ENCODE assay signal across 8 mouse cellular contexts in genomic region chr5:130255799-130256525, GRCm38 (mm10). TPM values are rescaled to one million over a fixed set of nuclear protein-coding genes. Genes with fewer than 3 reads are reported as not detected.
DNase-seq lines count a peak whose midpoint lies in the region; ATAC-seq and TF ChIP-seq lines count a peak whose summit lies in the region.
"Not testable (repeated sequence)": the region's sequence is repeated elsewhere in the genome, so short reads cannot be mapped to it uniquely, and the experiment has no call there.

No protein-coding gene starts in this region.

- not testable (repeated sequence) for H3K4me1 ChIP-seq in embryonic facial prominence, embryonic 11.5 days (ENCODE audit: control insufficient read depth, insufficient read depth, low read length); limb, embryonic 11.5 days (ENCODE audit: control insufficient read depth, insufficient read depth, low read length); neural tube, embryonic 14.5 days (ENCODE audit: control insufficient read depth, insufficient read depth, low read length)
- H3K4me1 ChIP-seq in hindbrain, embryonic 16.5 days (ENCODE audit: control insufficient read depth, insufficient read depth, low read depth, low read length) = peaks cover 18% of the 10 kb centered on the region

- ATAC-seq in embryonic facial prominence, embryonic 11.5 days (replicated peaks; ENCODE audit: insufficient number of reproducible peaks, low FRiP score, low TSS enrichment, low read depth) = peak; percentile 1; the same call in 1 of the 2 replicates
- peak; percentile 1; the same call in 1 of the 2 replicates for ATAC-seq in hindbrain, embryonic 16.5 days
- not testable (repeated sequence) for ATAC-seq in limb, embryonic 11.5 days (ENCODE audit: insufficient number of reproducible peaks, low FRiP score, low TSS enrichment, low read depth)
- peak; percentile 2; the same call in 1 of the 2 replicates for ATAC-seq in neural tube, embryonic 14.5 days (ENCODE audit: low read depth)

- not testable (repeated sequence) for H3K27me3 ChIP-seq in embryonic facial prominence, embryonic 11.5 days (ENCODE audit: control insufficient read depth, insufficient read depth, low read length); hindbrain, embryonic 16.5 days (replicated peaks; ENCODE audit: control insufficient read depth, insufficient read depth, low read length); limb, embryonic 11.5 days (ENCODE audit: control insufficient read depth, insufficient read depth, low read length); neural tube, embryonic 14.5 days (ENCODE audit: control insufficient read depth, insufficient read depth, low read length)

- H3K4me3 ChIP-seq in embryonic facial prominence, embryonic 11.5 days (ENCODE audit: low read depth, low read length) = peak overlapping the region; percentile 5
- H3K4me3 ChIP-seq in gastrocnemius, adult 2 months = peak overlapping the region; percentile 95
- H3K4me3 ChIP-seq in hindbrain, embryonic 16.5 days (ENCODE audit: low read length) = peak overlapping the region; percentile 76
- peak overlapping the region; percentile 60 for H3K4me3 ChIP-seq in limb, embryonic 11.5 days (ENCODE audit: low read depth, low read length)
- peak overlapping the region; percentile 98 for H3K4me3 ChIP-seq in macrophage (ENCODE audit: inconsistent target)
- H3K4me3 ChIP-seq in neural tube, embryonic 14.5 days (ENCODE audit: low read depth, low read length) = peak overlapping the region; percentile 76

- DNase-seq in 416B (ENCODE audit: low read depth) (peak; percentile 73), ZHBTc4 (ENCODE audit: low read depth, low spot score) (peak; percentile 28)
- DNase-seq in embryonic facial prominence, embryonic 11.5 days (ENCODE audit: low spot score) = peak; percentile 23
- not testable (repeated sequence) for DNase-seq in gastrocnemius, adult 2 months; limb, embryonic 11.5 days (ENCODE audit: low spot score)

- peaks cover 56% of the 10 kb centered on the region for H3K79me2 ChIP-seq in macrophage (ENCODE audit: inconsistent target)

- 29% methylated on average over 20 of the region's 20 CpGs for WGBS in embryonic facial prominence, embryonic 11.5 days
- WGBS in hindbrain, embryonic 16.5 days = 31% methylated on average over 20 of the region's 20 CpGs
- 29% methylated on average over 20 of the region's 20 CpGs for WGBS in limb, embryonic 11.5 days
- WGBS in macrophage (ENCODE audit: missing documents) = 21% methylated on average over 19 of the region's 20 CpGs
- whole genome bisulfite sequencing in neural tube, embryonic 14.5 days = 32% methylated on average over 20 of the region's 20 CpGs

- intact Hi-C loops in gastrocnemius, adult 2 months (cut with DNase I) = not testable (repeated sequence)

- not testable (repeated sequence) for TF ChIP-seq CTCF in gastrocnemius, adult 2 months (IDR thresholded peaks at IDR 0.05)

- H3K4me2 ChIP-seq in embryonic facial prominence, embryonic 11.5 days (ENCODE audit: low read depth, low read length) = peak overlapping the region; percentile 58
- peak overlapping the region; percentile 93 for H3K4me2 ChIP-seq in hindbrain, embryonic 16.5 days (ENCODE audit: low read length)
- H3K4me2 ChIP-seq in limb, embryonic 11.5 days (ENCODE audit: low read depth, severe bottlenecking) = peak overlapping the region; percentile 63
- peak overlapping the region; percentile 79 for H3K4me2 ChIP-seq in neural tube, embryonic 14.5 days (ENCODE audit: low read depth, low read length)

- H3K9ac ChIP-seq in embryonic facial prominence, embryonic 11.5 days (replicated peaks; ENCODE audit: low read length); hindbrain, embryonic 16.5 days (ENCODE audit: low read depth, low read length); neural tube, embryonic 14.5 days (replicated peaks; ENCODE audit: low read depth, low read length): not testable (repeated sequence)
- 0 out of 2 replicates have a peak overlapping the region, but pooled peaks have one; percentile 17 for H3K9ac ChIP-seq in limb, embryonic 11.5 days (ENCODE audit: low read length)

- not testable (repeated sequence) for H3K27ac ChIP-seq in embryonic facial prominence, embryonic 11.5 days (replicated peaks; ENCODE audit: low read depth, low read length); hindbrain, embryonic 16.5 days (ENCODE audit: low read depth, low read length); neural tube, embryonic 14.5 days (ENCODE audit: low read depth, low read length)
- peak overlapping the region; percentile 98 for H3K27ac ChIP-seq in gastrocnemius, adult 2 months
- 0 out of 2 replicates have a peak overlapping the region, but pooled peaks have one; percentile 15 for H3K27ac ChIP-seq in limb, embryonic 11.5 days (replicated peaks; ENCODE audit: low read depth, low read length)
- peak overlapping the region; percentile 8; the same call in 1 of the 2 replicates for H3K27ac ChIP-seq in macrophage

- not testable (repeated sequence) for H3K36me3 ChIP-seq in embryonic facial prominence, embryonic 11.5 days (replicated peaks; ENCODE audit: control insufficient read depth, insufficient read depth, low read depth, low read length); hindbrain, embryonic 16.5 days (ENCODE audit: control insufficient read depth, insufficient read depth, low read length); limb, embryonic 11.5 days (ENCODE audit: control insufficient read depth, insufficient read depth, low read length); neural tube, embryonic 14.5 days (ENCODE audit: control insufficient read depth, insufficient read depth, low read length)
- peaks cover 19% of the 10 kb centered on the region for H3K36me3 ChIP-seq in macrophage (ENCODE audit: inconsistent target)

- H3K9me3 ChIP-seq in embryonic facial prominence, embryonic 11.5 days (replicated peaks; ENCODE audit: control insufficient read depth, low read length); hindbrain, embryonic 16.5 days (ENCODE audit: control insufficient read depth, low read length); limb, embryonic 11.5 days (ENCODE audit: control insufficient read depth, low read length); neural tube, embryonic 14.5 days (ENCODE audit: control insufficient read depth, low read length): not testable (repeated sequence)

RNA-seq across cellular contexts. Expression of gene Tyw1, which starts 0.5 kb away (rescaled TPM):
- 27.8 and 30.1 TPM in 2 replicates for polyA plus RNA-seq in embryonic facial prominence, embryonic 11.5 days (2014; fragmentation: Nextera tagmentation; extraction: Ambion mirVana)
- total RNA-seq in gastrocnemius, adult 2 months (2021) = 1 to 10 TPM; 9.5 TPM
- polyA plus RNA-seq in hindbrain, embryonic 16.5 days (2015; fragmentation: Nextera tagmentation; extraction: Ambion mirVana) = 22.0 and 23.5 TPM in 2 replicates
- polyA plus RNA-seq in limb, embryonic 11.5 days (2014; fragmentation: Nextera tagmentation; extraction: Ambion mirVana) = 30.5 and 32.6 TPM in 2 replicates
- total RNA-seq in macrophage (2018; cell fraction: chromatin; rRNA removed) = 10 to 100 TPM in 20 of 26 experiments, 1 to 10 TPM in 6; 3.6 to 28.5 (median 14.9) TPM
- total RNA-seq in macrophage (2018; cell fraction: cytosol; rRNA removed) = 10 to 100 TPM in 21 of 26 experiments, 1 to 10 TPM in 5; 8.6 to 13.7 (median 11.6) TPM
- total RNA-seq in macrophage (2018; cell fraction: nucleus; rRNA removed) = 10 to 100 TPM in 19 of 26 experiments, 1 to 10 TPM in 7; 7.6 to 22.9 (median 12.7) TPM
- polyA plus RNA-seq in macrophage (2018) = 7.9 to 17.1 TPM (median 10.6 TPM) in 3 replicates
- polyA plus RNA-seq in neural tube, embryonic 14.5 days (2014; fragmentation: Nextera tagmentation; extraction: Ambion mirVana) = 23.5 and 28.0 TPM in 2 replicates

RNA-seq across cellular contexts. Expression of gene Sbds, which starts 0.6 kb away (rescaled TPM):
- polyA plus RNA-seq in embryonic facial prominence, embryonic 11.5 days (2014; fragmentation: Nextera tagmentation; extraction: Ambion mirVana) = 65.1 and 68.2 TPM in 2 replicates
- total RNA-seq in gastrocnemius, adult 2 months (2021) = 10 to 100 TPM; 27.5 to 34.5 TPM
- 56.1 and 64.4 TPM in 2 replicates for polyA plus RNA-seq in hindbrain, embryonic 16.5 days (2015; fragmentation: Nextera tagmentation; extraction: Ambion mirVana)
- 61.3 and 63.3 TPM in 2 replicates for polyA plus RNA-seq in limb, embryonic 11.5 days (2014; fragmentation: Nextera tagmentation; extraction: Ambion mirVana)
- 100 to 1,000 TPM in 20 of 26 experiments, 10 to 100 TPM in 6; 83.3 to 497 (median 216) TPM for total RNA-seq in macrophage (2018; cell fraction: chromatin; rRNA removed)
- 100 to 1,000 TPM in 9 of 26 experiments, 10 to 100 TPM in 17; 67.1 to 265 (median 86.6) TPM for total RNA-seq in macrophage (2018; cell fraction: cytosol; rRNA removed)
- 100 to 1,000 TPM in 20 of 26 experiments, 10 to 100 TPM in 6; 76.4 to 588 (median 220) TPM for total RNA-seq in macrophage (2018; cell fraction: nucleus; rRNA removed)
- polyA plus RNA-seq in macrophage (2018) = 67.5 to 110 TPM (median 70.4 TPM) in 3 replicates
- 48.5 and 50.5 TPM in 2 replicates for polyA plus RNA-seq in neural tube, embryonic 14.5 days (2014; fragmentation: Nextera tagmentation; extraction: Ambion mirVana)

RNA-seq across cellular contexts. Expression of gene Tmem248, which starts 39.1 kb away (rescaled TPM):
- polyA plus RNA-seq in embryonic facial prominence, embryonic 11.5 days (2014; fragmentation: Nextera tagmentation; extraction: Ambion mirVana) = 34.5 and 37.1 TPM in 2 replicates
- 10 to 100 TPM; 42.9 to 46.7 TPM for total RNA-seq in gastrocnemius, adult 2 months (2021)
- 26.0 and 26.6 TPM in 2 replicates for polyA plus RNA-seq in hindbrain, embryonic 16.5 days (2015; fragmentation: Nextera tagmentation; extraction: Ambion mirVana)
- polyA plus RNA-seq in limb, embryonic 11.5 days (2014; fragmentation: Nextera tagmentation; extraction: Ambion mirVana) = 36.0 and 39.2 TPM in 2 replicates
- total RNA-seq in macrophage (2018; cell fraction: chromatin; rRNA removed) = 10 to 100 TPM; 11.8 to 29.0 (median 17.3) TPM
- total RNA-seq in macrophage (2018; cell fraction: cytosol; rRNA removed) = 10 to 100 TPM; 35.7 to 44.7 (median 39.9) TPM
- total RNA-seq in macrophage (2018; cell fraction: nucleus; rRNA removed) = 10 to 100 TPM; 16.7 to 43.6 (median 33.8) TPM
- 32.3 to 42.3 TPM (median 35.1 TPM) in 3 replicates for polyA plus RNA-seq in macrophage (2018)
- 31.0 and 32.8 TPM in 2 replicates for polyA plus RNA-seq in neural tube, embryonic 14.5 days (2014; fragmentation: Nextera tagmentation; extraction: Ambion mirVana)

Comparison
In these comparisons a context has a peak if more than half of its experiments do, and no peak if none do; other contexts are left out.
1. H3K4me3 ChIP-seq: peak in every context shown above with its lines; median percentile 98 in macrophage; 95 in gastrocnemius, adult 2 months; 76 in hindbrain, embryonic 16.5 days; 76 in neural tube, embryonic 14.5 days; 60 in limb, embryonic 11.5 days; 5 in embryonic facial prominence, embryonic 11.5 days.